Mouse (Mus musculus): ENCODE results near the gene Olfr73. TPM values are rescaled to one million over a fixed set of nuclear protein-coding genes. Genes with fewer than 3 reads are reported as not detected.

The Olfr73 gene
- polyA plus RNA-seq, 1 experiment from 2014 or later: not detected

DNA sequence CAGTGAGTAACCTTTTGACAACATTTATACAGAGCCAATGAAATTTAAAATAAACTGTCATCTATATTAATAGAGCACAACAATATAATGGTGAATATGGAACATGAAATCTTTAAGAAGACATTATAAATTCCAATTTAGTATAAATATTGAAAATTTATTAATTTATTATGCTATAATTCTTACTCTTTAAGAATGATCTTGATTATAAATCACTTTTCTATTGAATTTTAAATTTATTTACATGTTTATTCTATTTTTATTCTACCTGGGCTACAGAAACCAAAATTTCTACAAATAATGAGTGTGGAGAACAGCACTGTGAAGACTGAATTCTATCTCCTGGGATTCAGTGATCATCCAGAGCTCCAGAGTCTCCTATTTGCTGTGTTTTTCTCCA is 47.7 kb downstream of the Olfr73 start, which contains the start of gene Olfr1158:
TSS of gene Olfr1158 (plus strand) at position 301 of the 400 bp plus-strand sequence.
- Histone ChIP-seq H3K9me3 (ENCODE audit: low read length) (no peaks in the 10 kb centered on the region), H3K27ac (ENCODE audit: low read length) (no peak within 1 kb of the TSS), H3K4me2 (replicated peaks; ENCODE audit: low read depth, low read length) (no peak within 1 kb of the TSS), H3K4me3 (ENCODE audit: low read depth, low read length) (no peak within 1 kb of the TSS), H3K27me3 (replicated peaks; ENCODE audit: insufficient read depth, low read length) (no peaks in the 10 kb centered on the region), H3K9ac (replicated peaks; ENCODE audit: low read depth) (no peak within 1 kb of the TSS), H3K4me1 (ENCODE audit: insufficient read depth, low read depth, low read length) (no peaks in the 10 kb centered on the region), H3K36me3 (ENCODE audit: insufficient read depth, low read length) (no peaks in the 10 kb centered on the region)
- TF ChIP-seq CTCF (IDR thresholded peaks at IDR 0.05) (no peak), EP300 (IDR thresholded peaks at IDR 0.05) (no peak)
- DNase-seq (ENCODE audit: low spot score) (no peak), ATAC-seq (no peak)

Other genes with a start within 250 kb of the Olfr73 start
- gene Olfr1143, start 237.1 kb downstream of the Olfr73 start, polyA plus RNA-seq (2015; fragmentation: Nextera tagmentation; extraction: Ambion mirVana): not detected in 2 replicates
- not detected in 2 replicates for gene Olfr1145, start 227.9 kb downstream of the Olfr73 start, polyA plus RNA-seq (2015; fragmentation: Nextera tagmentation; extraction: Ambion mirVana)
- not detected in 2 replicates for gene Olfr1148, start 207.2 kb downstream of the Olfr73 start, polyA plus RNA-seq (2015; fragmentation: Nextera tagmentation; extraction: Ambion mirVana)
- gene Olfr1150-ps1, start 193.7 kb downstream of the Olfr73 start, polyA plus RNA-seq (2015; fragmentation: Nextera tagmentation; extraction: Ambion mirVana): not detected in 2 replicates
- not detected in 2 replicates for gene Olfr1151, start 181.8 kb downstream of the Olfr73 start, polyA plus RNA-seq (2015; fragmentation: Nextera tagmentation; extraction: Ambion mirVana)
- gene Olfr1152, start 171.2 kb downstream of the Olfr73 start, polyA plus RNA-seq (2015; fragmentation: Nextera tagmentation; extraction: Ambion mirVana): not detected in 2 replicates
- not detected in 2 replicates for gene Olfr1153, start 142.7 kb downstream of the Olfr73 start, polyA plus RNA-seq (2015; fragmentation: Nextera tagmentation; extraction: Ambion mirVana)
- gene Olfr1154, start 132.5 kb downstream of the Olfr73 start, polyA plus RNA-seq (2015; fragmentation: Nextera tagmentation; extraction: Ambion mirVana): not detected in 2 replicates
- not detected in 2 replicates for gene Olfr1155, start 92.6 kb downstream of the Olfr73 start, polyA plus RNA-seq (2015; fragmentation: Nextera tagmentation; extraction: Ambion mirVana)
- not detected in 2 replicates for gene Olfr1156, start 84.6 kb downstream of the Olfr73 start, polyA plus RNA-seq (2015; fragmentation: Nextera tagmentation; extraction: Ambion mirVana)
- not detected in 2 replicates for gene Olfr1157, start 69.4 kb downstream of the Olfr73 start, polyA plus RNA-seq (2015; fragmentation: Nextera tagmentation; extraction: Ambion mirVana)
- not detected in 2 replicates for gene Olfr74, start 63.0 kb downstream of the Olfr73 start, polyA plus RNA-seq (2015; fragmentation: Nextera tagmentation; extraction: Ambion mirVana)
- gene Olfr1158, start 47.6 kb downstream of the Olfr73 start, polyA plus RNA-seq (2015; fragmentation: Nextera tagmentation; extraction: Ambion mirVana): not detected in 2 replicates
- gene Olfr1160, start 29.4 kb downstream of the Olfr73 start, polyA plus RNA-seq (2015; fragmentation: Nextera tagmentation; extraction: Ambion mirVana): not detected in 2 replicates
- gene Olfr1161, start 14.9 kb downstream of the Olfr73 start, polyA plus RNA-seq (2015; fragmentation: Nextera tagmentation; extraction: Ambion mirVana): not detected in 2 replicates
- gene Olfr1162, start 13.4 kb upstream of the Olfr73 start, polyA plus RNA-seq (2015; fragmentation: Nextera tagmentation; extraction: Ambion mirVana): not detected in 2 replicates
- not detected in 2 replicates for gene Olfr1163, start 34.1 kb upstream of the Olfr73 start, polyA plus RNA-seq (2015; fragmentation: Nextera tagmentation; extraction: Ambion mirVana)
- gene Olfr1164, start 56.3 kb upstream of the Olfr73 start, polyA plus RNA-seq (2015; fragmentation: Nextera tagmentation; extraction: Ambion mirVana): not detected in 2 replicates
- gene Olfr1166, start 90.6 kb upstream of the Olfr73 start, polyA plus RNA-seq (2015; fragmentation: Nextera tagmentation; extraction: Ambion mirVana): not detected in 2 replicates
- gene Olfr1167, start 117.5 kb upstream of the Olfr73 start, polyA plus RNA-seq (2015; fragmentation: Nextera tagmentation; extraction: Ambion mirVana): not detected in 2 replicates
- not detected in 2 replicates for gene Olfr1168, start 144.2 kb upstream of the Olfr73 start, polyA plus RNA-seq (2015; fragmentation: Nextera tagmentation; extraction: Ambion mirVana)
- not detected in 2 replicates for gene Olfr1170, start 190.6 kb upstream of the Olfr73 start, polyA plus RNA-seq (2015; fragmentation: Nextera tagmentation; extraction: Ambion mirVana)
- not detected in 2 replicates for gene Olfr1173, start 242.2 kb upstream of the Olfr73 start, polyA plus RNA-seq (2015; fragmentation: Nextera tagmentation; extraction: Ambion mirVana)